Mouse (Mus musculus) bone marrow macrophage, adult 2 months (primary cell): ENCODE results near the gene Trim8.

Experiments
- CTCF ChIP-seq: IDR thresholded peaks from 2 replicates; pipeline ENCODE4 v1.5.1; 2012; ENCODE audit warnings: low read depth, mild to moderate bottlenecking, low read length, moderate library complexity
- POLR2A ChIP-seq: IDR thresholded peaks from 2 replicates; pipeline ENCODE4 v1.6.1; 2012; ENCODE audit warnings: mild to moderate bottlenecking, low read depth, low read length, borderline replicate concordance

GRCm38 (mm10) chr19:46452916-46453315 is 48.6 kb upstream of the Trim8 start:
- no peak for TF ChIP-seq POLR2A
- TF ChIP-seq CTCF: no peak
